8 mouse cellular contexts compared by ENCODE assay signal in genomic region chr12:80407824-80408223, GRCm38 (mm10). TPM values are rescaled to one million over a fixed set of nuclear protein-coding genes. Genes with fewer than 3 reads are reported as not detected.
DNase-seq lines count a peak whose midpoint lies in the region; ATAC-seq lines count a peak whose summit lies in the region.

No protein-coding gene starts in this region.

- no peak overlapping the region for H3K4me3 ChIP-seq in forebrain, embryonic 11.5 days (ENCODE audit: low read depth, low read length)
- no peak overlapping the region for H3K4me3 ChIP-seq in forebrain, embryonic 13.5 days
- H3K4me3 ChIP-seq in midbrain, embryonic 10.5 days, result no peak overlapping the region
- H3K4me3 ChIP-seq in midbrain, embryonic 13.5 days (replicated peaks), result no peak overlapping the region
- no peak overlapping the region for H3K4me3 ChIP-seq in liver, embryonic 13.5 days (replicated peaks)

- no peaks in the 10 kb centered on the region for H3K27me3 ChIP-seq in forebrain, embryonic 11.5 days (ENCODE audit: control insufficient read depth, insufficient read depth, low read length)
- H3K27me3 ChIP-seq in forebrain, embryonic 13.5 days, result no peaks in the 10 kb centered on the region
- H3K27me3 ChIP-seq in midbrain, embryonic 10.5 days (ENCODE audit: low read depth, poor library complexity, severe bottlenecking), result no peaks in the 10 kb centered on the region
- no peaks in the 10 kb centered on the region for H3K27me3 ChIP-seq in midbrain, embryonic 13.5 days
- H3K27me3 ChIP-seq in liver, embryonic 13.5 days, result no peaks in the 10 kb centered on the region

- H3K4me1 ChIP-seq in forebrain, embryonic 11.5 days (replicated peaks; ENCODE audit: control insufficient read depth, insufficient read depth, low read length), result no peaks in the 10 kb centered on the region
- no peaks in the 10 kb centered on the region for H3K4me1 ChIP-seq in forebrain, embryonic 13.5 days
- H3K4me1 ChIP-seq in midbrain, embryonic 10.5 days, result no peaks in the 10 kb centered on the region
- H3K4me1 ChIP-seq in midbrain, embryonic 13.5 days (replicated peaks), result no peaks in the 10 kb centered on the region
- H3K4me1 ChIP-seq in liver, embryonic 13.5 days (replicated peaks), result no peaks in the 10 kb centered on the region

- H3K36me3 ChIP-seq in forebrain, embryonic 11.5 days (ENCODE audit: control insufficient read depth, insufficient read depth, low read length), result no peaks in the 10 kb centered on the region
- H3K36me3 ChIP-seq in forebrain, embryonic 13.5 days (ENCODE audit: poor library complexity, severe bottlenecking), result peaks cover 32% of the 10 kb centered on the region
- H3K36me3 ChIP-seq in midbrain, embryonic 10.5 days, result peaks cover 47% of the 10 kb centered on the region
- peaks cover 31% of the 10 kb centered on the region for H3K36me3 ChIP-seq in midbrain, embryonic 13.5 days
- H3K36me3 ChIP-seq in liver, embryonic 13.5 days, result peaks cover 15% of the 10 kb centered on the region

- H3K9me3 ChIP-seq in forebrain, embryonic 11.5 days (ENCODE audit: control insufficient read depth, low read length), result no peaks in the 10 kb centered on the region
- H3K9me3 ChIP-seq in forebrain, embryonic 13.5 days (replicated peaks), result no peaks in the 10 kb centered on the region
- no peaks in the 10 kb centered on the region for H3K9me3 ChIP-seq in midbrain, embryonic 10.5 days (replicated peaks)
- H3K9me3 ChIP-seq in midbrain, embryonic 13.5 days, result no peaks in the 10 kb centered on the region
- H3K9me3 ChIP-seq in liver, embryonic 13.5 days (replicated peaks), result no peaks in the 10 kb centered on the region

- no peak for ATAC-seq in forebrain, embryonic 11.5 days (replicated peaks; ENCODE audit: low FRiP score)
- ATAC-seq in forebrain, embryonic 13.5 days, result no peak
- ATAC-seq in midbrain, embryonic 13.5 days, result no peak
- no peak for ATAC-seq in liver, embryonic 13.5 days (ENCODE audit: low read depth)

- H3K9ac ChIP-seq in forebrain, embryonic 11.5 days (ENCODE audit: low read length), result no peak overlapping the region
- no peak overlapping the region for H3K9ac ChIP-seq in forebrain, embryonic 13.5 days
- no peak overlapping the region for H3K9ac ChIP-seq in midbrain, embryonic 13.5 days (replicated peaks)
- H3K9ac ChIP-seq in liver, embryonic 13.5 days, result no peak overlapping the region

- H3K4me2 ChIP-seq in forebrain, embryonic 11.5 days (ENCODE audit: low read depth, low read length, severe bottlenecking), result no peak overlapping the region
- H3K4me2 ChIP-seq in forebrain, embryonic 13.5 days, result no peak overlapping the region
- H3K4me2 ChIP-seq in midbrain, embryonic 13.5 days (replicated peaks), result no peak overlapping the region
- H3K4me2 ChIP-seq in liver, embryonic 13.5 days, result no peak overlapping the region

- WGBS in forebrain, embryonic 11.5 days, result 49% methylated on average over 3 of the region's 3 CpGs
- 58% methylated on average over 3 of the region's 3 CpGs for WGBS in forebrain, embryonic 13.5 days
- 53% methylated on average over 3 of the region's 3 CpGs for WGBS in midbrain, embryonic 10.5 days
- WGBS in midbrain, embryonic 13.5 days, result 58% methylated on average over 3 of the region's 3 CpGs
- 42% methylated on average over 3 of the region's 3 CpGs for WGBS in liver, embryonic 13.5 days (ENCODE audit: insufficient replicate concordance)

- H3K27ac ChIP-seq in forebrain, embryonic 11.5 days (ENCODE audit: low read depth, low read length), result no peak overlapping the region
- H3K27ac ChIP-seq in forebrain, embryonic 13.5 days, result no peak overlapping the region
- no peak overlapping the region for H3K27ac ChIP-seq in midbrain, embryonic 10.5 days (replicated peaks)
- no peak overlapping the region for H3K27ac ChIP-seq in midbrain, embryonic 13.5 days
- no peak overlapping the region for H3K27ac ChIP-seq in liver, embryonic 13.5 days

- DNase-seq in forebrain, embryonic 11.5 days (ENCODE audit: low spot score), result peak; percentile 68
- DNase-seq in midbrain, embryonic 10.5 days (ENCODE audit: low spot score), result peak; percentile 28
- peak; percentile 63 for DNase-seq in c-Kit-positive CD71-positive TER-119-negative erythroid progenitor cells, embryonic 14.5 days (ENCODE audit: low read depth)
- peak; percentile 32 for DNase-seq in liver, embryonic 13.5 days
- DNase-seq in spleen, postnatal 14 days (ENCODE audit: low spot score in 2 of 2), result peak; percentile 35 to 54
- DNase-seq in urinary bladder, postnatal 4 days (ENCODE audit: low spot score in 2 of 2), result no peak

RNA-seq across cellular contexts. Expression of gene Dcaf5, which starts 28.6 kb away (rescaled TPM):
- 12.5 and 14.6 TPM in 2 replicates for polyA plus RNA-seq in forebrain, embryonic 11.5 days (2014; fragmentation: Nextera tagmentation; extraction: Ambion mirVana)
- 16.1 and 19.5 TPM in 2 replicates for polyA plus RNA-seq in forebrain, embryonic 13.5 days (2015; fragmentation: Nextera tagmentation; extraction: Ambion mirVana)
- 10.9 and 17.1 TPM in 2 replicates for polyA plus RNA-seq in midbrain, embryonic 10.5 days (2016; fragmentation: Nextera tagmentation; extraction: Ambion mirVana)
- polyA plus RNA-seq in midbrain, embryonic 13.5 days (2015; fragmentation: Nextera tagmentation; extraction: Ambion mirVana), result 25.8 and 28.2 TPM in 2 replicates
- 2.5 and 2.6 TPM in 2 replicates for polyA plus RNA-seq in liver, embryonic 13.5 days (2015; fragmentation: Nextera tagmentation; extraction: Ambion mirVana)

RNA-seq across cellular contexts. Expression of gene Exd2, which starts 55.1 kb away (rescaled TPM):
- 49.5 and 51.7 TPM in 2 replicates for polyA plus RNA-seq in forebrain, embryonic 11.5 days (2014; fragmentation: Nextera tagmentation; extraction: Ambion mirVana)
- 52.6 and 53.8 TPM in 2 replicates for polyA plus RNA-seq in forebrain, embryonic 13.5 days (2015; fragmentation: Nextera tagmentation; extraction: Ambion mirVana)
- 39.0 and 44.1 TPM in 2 replicates for polyA plus RNA-seq in midbrain, embryonic 10.5 days (2016; fragmentation: Nextera tagmentation; extraction: Ambion mirVana)
- polyA plus RNA-seq in midbrain, embryonic 13.5 days (2015; fragmentation: Nextera tagmentation; extraction: Ambion mirVana), result 54.8 and 58.4 TPM in 2 replicates
- 6.6 and 7.4 TPM in 2 replicates for polyA plus RNA-seq in liver, embryonic 13.5 days (2015; fragmentation: Nextera tagmentation; extraction: Ambion mirVana)

Comparison
In these comparisons a context has a peak if more than half of its experiments do, and no peak if none do; other contexts are left out.
1. DNase-seq: peak in forebrain, embryonic 11.5 days (single experiment), midbrain, embryonic 10.5 days (single experiment), c-Kit-positive CD71-positive TER-119-negative erythroid progenitor cells, embryonic 14.5 days (single experiment), liver, embryonic 13.5 days (single experiment) and spleen, postnatal 14 days (2 of 2); none in urinary bladder, postnatal 4 days (0 of 2).